Mouse (Mus musculus): ENCODE measurements at regions not wholly inside any gene's neighbourhood (a gene's known extent, or its start where the extent isn't known, plus 50 kb on each side); places are given as distances from the start of the nearest gene placed in this dataset.

DNA sequence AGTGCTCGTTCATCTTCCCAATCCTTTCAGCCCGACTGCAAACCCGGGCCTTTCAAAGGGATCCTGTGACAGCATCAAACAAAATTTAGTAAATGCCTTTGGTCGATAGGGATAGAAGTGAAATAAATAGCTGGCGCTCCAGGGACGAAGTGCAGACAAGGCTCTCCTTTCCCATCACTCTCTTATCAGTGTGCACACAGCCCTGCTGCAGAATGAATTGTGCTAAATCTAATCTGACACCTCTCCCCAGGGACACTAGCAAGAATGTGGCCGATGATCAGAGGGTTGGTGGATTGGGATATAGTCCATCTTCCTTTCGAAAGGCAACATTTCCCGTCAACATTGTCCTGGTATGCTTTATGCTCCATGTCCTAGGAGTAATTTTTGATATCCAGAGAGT, 1372.9 kb upstream of the Tenm4 start:
- DNase-seq (ENCODE audit: low spot score): peak; percentile 73

DNA sequence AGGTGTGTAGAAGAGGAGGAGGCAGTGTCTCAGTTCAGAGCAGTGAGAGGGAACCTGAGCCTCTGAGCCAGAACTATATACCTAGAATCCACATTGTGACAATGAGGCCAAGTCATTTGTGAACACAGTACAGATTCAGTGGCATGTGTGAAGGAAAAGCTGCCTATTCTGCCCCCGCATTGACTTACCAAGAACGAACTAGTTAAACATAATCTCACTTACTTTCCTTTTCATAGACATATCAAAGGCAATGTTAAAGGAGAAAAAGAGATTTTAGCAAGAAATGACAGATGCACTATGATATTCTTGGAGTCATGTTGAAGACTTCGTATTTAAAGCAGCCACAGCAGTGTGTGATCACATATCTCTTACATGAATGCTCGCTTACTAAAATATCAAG, 1329.8 kb upstream of the Tenm4 start:
- DNase-seq (ENCODE audit: low spot score): no peak

DNA sequence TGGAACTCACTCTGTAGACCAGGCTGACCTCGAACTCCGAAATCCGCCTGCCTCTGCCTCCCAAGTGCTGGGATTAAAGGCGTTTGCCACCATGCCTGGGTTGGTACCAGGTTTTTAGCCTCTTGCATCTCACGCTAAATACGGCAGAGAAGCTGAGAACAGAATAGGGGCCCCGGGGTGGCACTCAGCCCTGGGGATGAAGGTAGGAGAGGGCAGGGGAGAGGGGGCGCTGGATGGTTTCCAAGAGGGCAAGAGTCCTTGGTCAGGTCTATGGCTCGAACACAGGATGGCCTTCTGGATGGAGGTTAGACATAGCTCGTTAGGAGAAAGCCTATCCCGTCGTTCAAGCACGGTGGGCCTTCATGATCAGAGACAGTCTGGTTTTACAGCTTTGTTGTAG, 1319.7 kb upstream of the Tenm4 start:
- DNase-seq (ENCODE audit: low spot score): no peak

DNA sequence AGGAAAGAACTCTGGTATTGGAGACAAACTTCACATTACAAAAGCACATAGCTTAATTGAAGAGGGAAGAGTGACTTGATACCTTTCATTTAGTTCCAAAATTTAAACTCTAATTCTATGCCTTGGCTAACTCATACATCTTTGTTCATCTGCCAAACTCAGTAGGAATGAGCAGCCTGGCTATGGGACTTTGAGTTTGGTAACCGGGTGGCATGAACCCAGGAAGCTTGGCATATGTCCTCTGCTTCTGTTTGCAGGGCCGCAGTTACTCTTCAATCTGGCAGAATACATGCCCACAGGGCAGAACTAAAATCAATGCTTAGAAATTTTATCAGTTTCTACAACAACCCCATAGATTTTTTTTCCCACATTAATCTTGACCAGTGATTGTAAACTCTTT, 1314.4 kb upstream of the Tenm4 start:
- no peak for DNase-seq (ENCODE audit: low spot score)

DNA sequence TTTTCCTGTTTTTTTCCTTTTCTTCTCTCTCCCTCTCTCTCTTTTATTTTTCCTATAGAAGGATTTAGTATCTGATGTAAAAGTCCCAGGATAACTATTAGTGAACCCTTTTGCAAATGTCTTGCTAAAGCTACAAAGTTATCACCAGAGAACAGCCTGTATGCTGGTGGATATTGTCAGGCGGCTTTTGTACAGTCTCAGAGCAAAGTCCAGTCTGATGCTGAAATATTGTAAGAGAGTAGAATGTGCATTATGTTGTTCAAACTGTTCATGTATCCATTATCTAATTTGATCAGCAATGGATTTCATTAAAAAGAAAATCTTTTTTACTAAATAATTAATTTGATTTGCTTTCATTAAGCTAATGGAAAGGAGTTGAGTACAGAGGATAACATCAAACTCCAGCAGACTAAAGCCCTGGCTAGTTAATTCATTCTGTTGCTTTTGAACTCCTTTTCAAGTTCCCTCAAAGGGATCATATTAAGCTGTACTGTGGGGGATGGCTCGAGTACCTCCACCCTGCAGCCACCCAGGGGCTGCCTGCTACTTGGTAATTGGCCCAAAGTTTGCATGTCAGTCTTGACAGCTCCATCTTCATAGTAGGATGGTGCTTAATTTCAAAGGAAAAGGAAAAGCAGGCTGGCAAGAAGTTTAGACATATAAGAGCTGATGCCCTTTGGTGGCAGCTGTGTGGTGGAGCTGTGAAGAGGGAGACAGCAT, 1280.2 kb upstream of the Tenm4 start:
- DNase-seq (ENCODE audit: low spot score): no peak

DNA sequence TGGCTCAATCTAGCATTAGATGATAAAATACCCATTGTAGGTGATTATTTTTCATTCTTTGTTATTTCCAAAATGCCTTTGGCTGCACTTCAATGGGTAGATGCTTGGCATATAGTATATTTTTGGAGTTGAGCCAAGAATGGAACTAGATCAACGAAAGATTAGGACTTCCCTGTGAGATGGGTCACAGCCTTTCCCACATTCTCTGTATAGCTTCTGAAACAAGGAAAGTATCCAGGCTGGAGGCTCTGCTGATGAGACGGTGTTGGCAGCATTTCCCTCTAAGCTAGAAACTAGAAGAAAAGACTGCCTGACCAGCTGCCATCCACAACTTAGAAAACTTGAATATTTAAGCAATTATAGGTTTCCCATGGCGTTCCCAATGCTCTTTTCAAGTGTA, 1273.0 kb upstream of the Tenm4 start:
- DNase-seq (ENCODE audit: low spot score): no peak

DNA sequence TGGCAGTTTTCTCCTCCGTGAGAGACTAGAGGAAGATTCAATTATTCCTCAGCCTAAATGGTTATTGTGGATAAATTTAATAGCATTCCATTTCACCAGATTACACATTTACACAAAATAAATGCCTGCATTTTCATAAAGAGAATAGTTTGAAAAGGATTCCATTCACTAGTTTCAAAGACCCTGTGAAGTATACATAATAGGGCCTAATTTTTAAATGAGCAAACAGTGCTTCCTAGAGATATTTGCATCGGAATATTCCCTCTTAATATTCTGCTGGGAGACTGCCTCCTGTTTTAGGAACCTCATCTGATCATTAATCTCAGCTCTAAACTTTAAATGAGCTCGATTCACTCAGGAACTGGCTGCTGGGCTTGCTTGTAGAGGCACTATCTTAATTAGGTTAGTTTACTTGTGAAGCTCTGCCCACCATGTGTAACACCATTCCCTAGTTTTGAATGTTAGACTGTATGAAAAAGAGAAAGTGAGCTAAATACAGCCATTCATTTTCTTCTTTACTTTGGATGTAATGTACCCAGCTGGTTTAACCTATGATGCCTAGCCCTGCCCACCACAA, 1244.4 kb upstream of the Tenm4 start:
- DNase-seq (ENCODE audit: low spot score): no peak

DNA sequence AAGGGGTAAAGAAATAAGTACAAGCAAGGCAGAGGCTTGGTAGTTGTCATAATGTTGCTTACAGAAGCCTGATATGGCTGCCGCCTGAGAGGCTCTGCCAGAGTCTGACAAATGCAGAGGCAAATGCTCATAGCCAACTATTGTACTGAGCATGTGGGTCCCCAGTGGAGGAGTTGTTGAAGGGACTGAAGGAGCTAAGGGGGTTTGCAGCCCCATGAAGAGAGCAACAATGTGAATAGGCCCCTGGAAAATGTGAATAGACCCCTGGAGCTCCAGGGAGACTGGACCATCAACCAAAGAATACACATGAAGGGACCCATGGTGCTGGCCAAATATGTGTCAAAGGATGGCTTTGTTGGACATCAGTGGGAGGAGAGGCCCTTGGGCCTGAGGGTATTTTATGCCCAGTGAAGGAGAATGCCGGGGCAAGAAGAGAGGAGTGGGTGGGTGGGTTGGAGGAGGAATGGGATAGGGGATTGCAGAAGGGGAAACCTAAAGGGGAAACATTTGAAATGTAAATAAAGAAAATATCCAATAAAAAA, 1207.2 kb upstream of the Tenm4 start:
- DNase-seq (ENCODE audit: low spot score): no peak

DNA sequence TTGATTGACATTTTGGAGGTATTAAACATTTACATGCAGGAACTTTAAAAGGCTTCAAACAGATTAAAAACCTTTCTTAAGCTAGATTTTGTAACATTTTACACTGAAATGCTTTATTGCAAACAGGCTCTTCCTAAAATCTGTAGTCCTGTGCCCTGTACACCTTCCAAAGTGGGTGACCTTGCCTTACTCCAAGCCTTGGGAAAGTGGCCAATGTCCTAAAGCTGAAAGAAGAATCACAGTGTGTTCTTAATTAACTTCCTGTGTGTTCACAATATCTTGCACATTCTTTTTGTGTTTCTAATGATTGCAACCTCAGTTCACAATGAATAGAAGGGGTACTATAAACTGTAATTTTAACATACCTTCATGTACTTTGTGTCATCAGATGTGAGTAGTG, 1203.4 kb upstream of the Tenm4 start:
- DNase-seq (ENCODE audit: low spot score): no peak

DNA sequence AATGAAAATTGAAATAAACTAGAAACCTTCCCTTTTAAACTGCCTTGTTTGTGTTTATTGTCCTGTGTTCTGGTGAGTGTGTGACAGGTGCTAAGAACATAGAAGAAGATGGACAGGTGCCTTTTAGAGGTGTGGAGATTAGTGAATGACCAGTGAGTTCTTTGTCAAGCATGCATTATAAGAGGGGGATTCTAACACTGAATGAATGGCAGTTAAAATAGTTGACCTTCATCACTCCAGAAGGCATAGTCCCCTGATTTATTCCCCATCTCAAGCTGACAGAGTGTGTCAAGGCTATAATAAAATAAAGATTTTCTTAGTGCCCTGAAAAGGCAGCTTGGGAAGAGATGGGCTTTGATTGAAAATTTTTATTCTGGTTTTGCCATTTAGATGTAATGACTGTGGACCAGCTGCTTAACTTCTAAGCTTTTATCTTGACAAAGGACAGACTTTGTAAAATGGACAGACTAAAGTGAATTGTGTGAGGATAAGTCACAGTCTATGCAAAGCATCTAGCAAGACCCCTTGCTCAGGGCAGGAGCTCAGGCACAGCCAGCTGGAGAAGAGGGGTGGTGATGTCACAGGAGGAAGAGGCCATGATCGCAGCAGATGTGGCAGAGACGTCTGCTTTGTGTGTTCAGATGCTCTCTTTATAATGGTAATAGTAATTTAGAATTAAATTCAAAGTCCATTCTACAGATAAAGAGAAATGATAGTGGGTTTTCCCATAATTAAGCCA, 1195.8 kb upstream of the Tenm4 start:
- DNase-seq (ENCODE audit: low spot score): no peak

DNA sequence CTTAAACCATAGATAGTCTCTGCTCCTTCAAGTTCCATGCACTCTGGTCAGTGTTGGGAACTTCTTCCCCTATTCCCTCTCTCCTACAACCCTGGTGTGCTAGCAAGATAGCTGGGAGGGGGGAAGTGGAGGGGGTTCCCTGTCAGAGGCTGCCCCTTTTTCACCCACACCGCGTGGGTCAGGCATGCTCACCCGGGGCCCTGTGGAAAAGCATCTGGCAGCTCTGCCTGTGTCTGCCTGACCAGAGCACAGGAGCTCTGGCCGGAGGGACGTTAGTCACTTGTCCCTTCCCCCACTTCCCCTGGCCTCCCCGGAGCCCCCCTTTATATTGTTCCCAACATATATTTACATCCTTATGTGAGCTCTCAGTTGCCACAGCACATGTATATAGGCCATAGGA, 1174.8 kb upstream of the Tenm4 start:
- DNase-seq (ENCODE audit: low spot score): no peak

DNA sequence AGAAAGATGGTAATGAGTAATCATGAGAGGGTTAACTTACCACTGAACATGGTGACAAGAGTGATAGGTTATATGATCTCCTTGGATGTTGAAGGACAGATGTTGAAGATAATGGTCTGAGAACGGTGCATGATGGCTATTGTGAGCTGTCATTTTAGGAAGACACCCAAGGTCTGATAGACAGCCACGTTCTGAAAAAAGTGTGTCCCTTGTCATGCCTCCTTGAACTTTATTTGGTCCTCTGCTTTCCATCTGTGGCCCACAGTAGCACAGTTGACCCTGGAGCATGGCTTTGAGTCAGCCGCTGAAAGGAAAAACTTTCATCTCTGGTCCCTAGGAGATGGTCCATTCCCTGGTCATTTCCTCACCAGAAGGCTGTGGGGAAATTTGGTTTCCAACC, 1166.9 kb upstream of the Tenm4 start:
- DNase-seq (ENCODE audit: low spot score): no peak

DNA sequence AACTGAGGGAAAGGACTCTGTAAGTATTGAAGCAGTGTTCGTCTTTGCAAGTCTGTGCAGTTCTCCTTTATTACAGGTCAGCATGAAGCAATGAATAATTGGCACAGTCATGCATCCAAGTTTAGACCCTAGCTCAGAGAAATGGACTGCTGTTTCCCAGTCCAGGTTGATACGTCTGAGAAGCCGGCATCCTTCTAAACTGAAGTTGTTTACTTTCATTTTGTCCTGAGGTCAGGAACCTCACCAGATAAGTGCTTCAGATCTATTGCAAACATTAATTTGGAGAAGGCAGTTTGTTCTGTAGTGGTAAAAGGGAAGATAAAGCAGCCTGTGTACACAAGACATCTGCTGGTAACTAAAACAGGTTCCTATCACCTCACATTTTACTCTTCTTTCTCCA, 1165.6 kb upstream of the Tenm4 start:
- DNase-seq (ENCODE audit: low spot score): no peak

DNA sequence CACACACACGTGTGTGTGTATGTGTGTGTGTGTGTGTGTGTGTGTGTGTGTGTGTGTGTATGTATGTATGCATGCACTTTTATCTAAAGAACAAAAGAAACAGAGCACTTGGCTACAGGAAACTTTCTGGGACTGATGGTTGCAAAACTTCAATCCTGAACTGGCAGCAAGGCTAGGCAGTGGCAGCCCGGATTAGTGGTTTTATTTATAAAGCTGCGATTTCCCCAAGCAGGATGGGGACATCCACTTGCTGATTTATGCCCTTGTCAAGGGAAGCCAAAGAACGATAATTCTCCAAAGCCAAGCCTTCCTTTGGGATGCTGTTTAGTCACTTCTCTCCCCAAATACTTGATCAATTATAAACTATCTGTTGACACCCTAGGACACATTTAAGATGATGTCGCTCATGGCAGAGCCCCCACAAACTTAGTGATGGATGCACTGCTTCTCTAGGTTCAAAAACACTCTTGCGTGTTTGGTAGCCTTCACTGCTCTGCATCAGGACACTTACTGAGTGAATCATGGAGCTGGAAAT, 1162.1 kb upstream of the Tenm4 start:
- DNase-seq (ENCODE audit: low spot score): no peak

DNA sequence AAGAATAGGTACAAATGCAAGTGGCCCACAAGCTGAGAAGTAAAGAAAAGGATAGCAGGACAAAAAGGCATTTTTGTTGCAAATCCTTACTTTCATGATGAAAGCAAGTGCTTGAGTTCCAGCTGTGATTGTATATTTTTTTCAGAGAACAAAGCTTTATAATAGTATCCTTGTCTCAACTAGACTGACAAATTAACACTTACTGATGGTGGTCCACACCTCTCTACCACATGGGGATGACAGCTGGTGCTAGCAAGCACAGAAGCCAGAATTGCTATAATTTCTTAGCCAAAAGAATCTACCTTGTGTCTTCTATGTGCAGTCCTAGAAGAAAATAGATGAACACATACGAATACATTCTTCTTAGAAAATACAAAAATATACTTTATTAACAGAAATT, 1150.8 kb upstream of the Tenm4 start:
- no peak for DNase-seq (ENCODE audit: low spot score)

DNA sequence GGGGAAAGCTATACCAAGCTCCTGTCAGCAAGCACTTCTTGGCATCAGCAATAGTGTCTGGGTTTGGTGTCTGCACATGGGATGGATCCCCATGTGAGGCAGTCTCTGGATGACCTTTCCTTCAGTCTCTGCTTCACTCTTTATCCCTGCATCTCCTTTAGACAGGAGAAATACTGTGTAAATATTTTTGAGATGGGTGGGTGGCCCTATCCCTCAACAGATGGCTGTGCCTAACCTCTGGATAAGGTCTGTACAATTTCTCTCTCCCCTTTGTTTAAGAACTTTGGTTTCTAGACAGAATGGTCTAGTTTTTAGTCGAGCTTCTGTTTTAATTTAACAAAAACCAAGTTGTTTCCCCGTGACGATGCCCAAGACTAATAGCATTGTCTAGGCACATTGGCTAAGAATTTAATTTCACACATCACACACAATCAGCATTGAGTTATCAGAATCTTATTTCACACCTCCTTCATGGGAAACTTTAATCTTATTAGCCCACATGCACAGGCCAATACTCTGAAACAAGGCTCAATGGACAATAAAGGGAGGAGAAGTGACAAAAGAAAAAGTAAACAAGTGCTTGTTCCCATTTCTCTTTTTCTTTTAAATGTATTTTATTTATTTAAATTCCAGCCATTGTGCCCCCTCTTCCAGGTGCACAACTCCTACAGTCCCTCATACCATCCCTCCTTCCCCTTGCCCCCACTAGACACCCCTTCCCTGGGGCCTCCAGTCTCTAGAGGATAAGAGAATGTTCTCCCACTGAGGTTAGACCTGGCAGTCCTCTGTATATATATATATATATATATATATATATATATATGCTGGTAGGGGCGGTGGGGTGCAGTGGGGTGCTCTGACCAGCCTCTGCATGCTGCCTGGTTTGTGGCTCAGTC, 1142.9 kb upstream of the Tenm4 start:
- DNase-seq (ENCODE audit: low spot score): no peak

Measured in retina, embryonic 14.5 days (tissue).